Mouse (Mus musculus): ENCODE measurements around the gene Pex11b. TPM values are rescaled to one million over a fixed set of nuclear protein-coding genes. Genes with fewer than 3 reads are reported as not detected.
"Not testable (repeated sequence)": the region's sequence is repeated elsewhere in the genome, so short reads cannot be mapped to it uniquely, and the experiment has no call there.

The Pex11b gene
- total RNA-seq, 2 experiments from 2014 or later = 56.1 to 57.1 TPM

- intact Hi-C loops (cut with DNase I) = loop anchor here (2.0 kb wide), 1 partner anchor 25 kb away; the partner anchor contains the start of gene Rbm8a
- no peak for DNase-seq (ENCODE audit: low spot score in 2 of 2)
Measured at GRCm38 (mm10) chr3:96603311-96603710, 31.9 kb upstream of the Pex11b start.

- intact Hi-C loops (cut with DNase I); DNase-seq (ENCODE audit: low spot score in 2 of 2): not testable (repeated sequence)
Measured at GRCm38 (mm10) chr3:96606007-96606406, 29.2 kb upstream of the Pex11b start.

- intact Hi-C loops (cut with DNase I) = no loop called here
- DNase-seq (ENCODE audit: low spot score in 2 of 2) = no peak
Measured at GRCm38 (mm10) chr3:96606618-96607017, 28.6 kb upstream of the Pex11b start.

- intact Hi-C loops (cut with DNase I) = no loop called here
- DNase-seq (ENCODE audit: low spot score in 2 of 2) = no peak
Measured at GRCm38 (mm10) chr3:96617941-96618340, 17.2 kb upstream of the Pex11b start.

GRCm38 (mm10) chr3:96623201-96623600, 12.0 kb upstream of the Pex11b start:
- intact Hi-C loops (cut with DNase I) = no loop called here
- no peak for DNase-seq (ENCODE audit: low spot score in 2 of 2)

- intact Hi-C loops (cut with DNase I) = loop anchor here (2.0 to 10.0 kb wide), 2 partner anchors 27 to 45 kb away; no protein-coding TSS in a partner anchor
- peak; percentile 96 to 97 for DNase-seq (ENCODE audit: low spot score in 2 of 2)
Measured at GRCm38 (mm10) chr3:96629729-96630600, 5.2 kb upstream of the Pex11b start, which contains the start of gene Rbm8a. TSS of gene Rbm8a (plus strand) at chr3:96629933.

GRCm38 (mm10) chr3:96632058-96632457, 3.1 kb upstream of the Pex11b start:
- intact Hi-C loops (cut with DNase I) = loop anchor here (10.0 kb wide), 1 partner anchor 47 kb away; no protein-coding TSS in a partner anchor
- DNase-seq (ENCODE audit: low spot score in 2 of 2) = no peak

GRCm38 (mm10) chr3:96634015-96634414, 1.2 kb upstream of the Pex11b start:
- no peak for DNase-seq (ENCODE audit: low spot score in 2 of 2)
- intact Hi-C loops (cut with DNase I) = loop anchor here (2.0 to 10.0 kb wide), 2 partner anchors 49 to 83 kb away; no protein-coding TSS in a partner anchor

GRCm38 (mm10) chr3:96635906-96636305, 730 bp downstream of the Pex11b start:
- intact Hi-C loops (cut with DNase I) = loop anchor here (2.0 to 10.0 kb wide), 2 partner anchors 51 to 85 kb away; no protein-coding TSS in a partner anchor
- DNase-seq (ENCODE audit: low spot score in 2 of 2) = no peak

GRCm38 (mm10) chr3:96636448-96636847, 1.3 kb downstream of the Pex11b start:
- intact Hi-C loops (cut with DNase I) = loop anchor here (10.0 kb wide), 1 partner anchor 52 kb away; no protein-coding TSS in a partner anchor
- DNase-seq (ENCODE audit: low spot score in 2 of 2) = no peak

- DNase-seq (ENCODE audit: low spot score in 2 of 2) = peak; percentile 26 to 35
- intact Hi-C loops (cut with DNase I) = loop anchor here (10.0 kb wide), 1 partner anchor 54 kb away; no protein-coding TSS in a partner anchor
Measured at GRCm38 (mm10) chr3:96639219-96639618, 4.0 kb downstream of the Pex11b start.

- intact Hi-C loops (cut with DNase I) = no loop called here
- no peak for DNase-seq (ENCODE audit: low spot score in 2 of 2)
Measured at GRCm38 (mm10) chr3:96645018-96645649, 10.0 kb downstream of the Pex11b start, which contains the start of gene Itga10. TSS of gene Itga10 (plus strand) at chr3:96645584.

- DNase-seq (ENCODE audit: low spot score in 2 of 2) = no peak
- intact Hi-C loops (cut with DNase I) = no loop called here
Measured at GRCm38 (mm10) chr3:96647365-96647764, 12.2 kb downstream of the Pex11b start.

GRCm38 (mm10) chr3:96660901-96661300, 25.7 kb downstream of the Pex11b start:
- DNase-seq (ENCODE audit: low spot score in 2 of 2) = no peak

GRCm38 (mm10) chr3:96662731-96663316, 27.6 kb downstream of the Pex11b start:
- intact Hi-C loops (cut with DNase I) = no loop called here
- DNase-seq (ENCODE audit: low spot score in 2 of 2) = no peak

More at GRCm38 (mm10) chr3:96660901-96661300, 25.7 kb downstream of the Pex11b start:
- intact Hi-C loops (cut with DNase I) = no loop called here

- DNase-seq (ENCODE audit: low spot score in 2 of 2) = peak; percentile 87 to 88
Measured at GRCm38 (mm10) chr3:96663432-96664239, 28.5 kb downstream of the Pex11b start.

GRCm38 (mm10) chr3:96665732-96666363, 30.7 kb downstream of the Pex11b start:
- DNase-seq (ENCODE audit: low spot score in 2 of 2); intact Hi-C loops (cut with DNase I): not testable (repeated sequence)

More at GRCm38 (mm10) chr3:96663432-96664239, 28.5 kb downstream of the Pex11b start:
- intact Hi-C loops (cut with DNase I) = no loop called here

- DNase-seq (ENCODE audit: low spot score in 2 of 2) = no peak
- intact Hi-C loops (cut with DNase I) = no loop called here
Measured at GRCm38 (mm10) chr3:96666916-96667315, 31.7 kb downstream of the Pex11b start.
